In the genomic region with DNA sequence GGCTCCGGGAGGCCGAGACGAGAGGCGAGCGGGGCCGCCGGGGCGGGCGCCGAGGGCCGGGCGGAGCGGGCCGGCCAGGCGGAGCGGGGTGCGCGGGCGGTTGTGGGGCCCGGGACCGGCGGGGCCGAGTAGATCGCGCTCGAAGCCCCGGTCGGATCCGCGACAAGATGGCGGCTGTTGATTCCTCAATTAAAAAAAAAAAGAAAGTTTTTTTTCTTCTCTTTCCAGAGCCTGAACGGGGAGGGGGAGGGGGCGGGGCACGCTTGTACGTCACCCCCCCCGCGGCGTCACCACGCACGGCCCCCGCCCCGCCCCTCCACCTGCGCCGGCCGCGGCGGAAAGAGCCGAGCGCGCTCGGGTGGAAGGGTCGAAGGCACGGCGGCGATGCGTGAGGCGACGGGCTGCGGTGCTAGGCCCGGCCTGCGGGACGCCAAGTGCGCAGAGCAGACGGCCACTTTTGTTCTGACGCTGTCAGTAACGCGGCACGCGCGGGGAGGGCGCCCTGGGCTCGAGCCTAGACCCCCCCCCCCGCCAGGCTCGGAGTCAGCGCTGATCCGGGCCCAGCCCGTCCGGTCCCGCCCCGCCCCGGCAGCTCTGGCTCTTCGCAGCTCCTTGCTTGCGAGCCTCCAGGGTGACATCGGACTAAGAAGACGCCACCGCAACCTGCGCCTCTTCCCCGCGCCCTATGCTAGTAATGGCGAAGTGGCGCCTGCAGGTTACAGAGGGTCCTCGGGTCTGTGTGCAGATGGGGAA, we compare ENCODE assay signal across 8 mouse cellular contexts. TPM values are rescaled to one million over a fixed set of nuclear protein-coding genes. Genes with fewer than 3 reads are reported as not detected.
DNase-seq lines count a peak whose midpoint lies in the region; ATAC-seq lines count a peak whose summit lies in the region.

A gene (minus strand): TSS at position 199 of the 753 bp plus-strand sequence.

- H3K27ac ChIP-seq in hindbrain, embryonic 13.5 days = peak within 1 kb of the TSS; percentile 99

- no peaks in the 10 kb centered on the region for H3K36me3 ChIP-seq in hindbrain, embryonic 13.5 days

- WGBS in hindbrain, embryonic 13.5 days = under 1% methylated on average over 66 of the region's 92 CpGs

- peak; percentile 94 for ATAC-seq in hindbrain, embryonic 13.5 days (ENCODE audit: low FRiP score)

- H3K4me1 ChIP-seq in hindbrain, embryonic 13.5 days (replicated peaks) = peaks cover 31% of the 10 kb centered on the region

- H3K4me2 ChIP-seq in hindbrain, embryonic 13.5 days = peak within 1 kb of the TSS; percentile 87

- peak within 1 kb of the TSS; percentile 89 for H3K9ac ChIP-seq in hindbrain, embryonic 13.5 days

- peak; percentile 97 for DNase-seq in Muller cell, postnatal 12 days (ENCODE audit: inconsistent ontology term)
- DNase-seq in cerebellum, adult 9-11 months = peak; percentile 91
- peak; percentile 82 to 91 for DNase-seq in frontal cortex, postnatal 10 days (ENCODE audit: low spot score in 2 of 2)
- DNase-seq in layer of hippocampus, postnatal 25 days (ENCODE audit: extremely low spot score in 1 of 2, low spot score in 1 of 2) = peak; percentile 93
- peak; percentile 82 for DNase-seq in lung, postnatal 25 days (ENCODE audit: low spot score)
- DNase-seq in retina, embryonic 14.5 days (ENCODE audit: low spot score) = peak; percentile 95
- DNase-seq in thymus, postnatal 4 days = peak; percentile 98

- H3K27me3 ChIP-seq in hindbrain, embryonic 13.5 days = peaks cover 12% of the 10 kb centered on the region; the same call in 1 of the 2 replicates

- no peaks in the 10 kb centered on the region for H3K9me3 ChIP-seq in hindbrain, embryonic 13.5 days

- peak within 1 kb of the TSS; percentile 95 for H3K4me3 ChIP-seq in hindbrain, embryonic 13.5 days

RNA-seq across cellular contexts. Expression of the gene that starts here (rescaled TPM):
- 41.2 and 41.6 TPM in 2 replicates for polyA plus RNA-seq in hindbrain, embryonic 13.5 days (2015; fragmentation: Nextera tagmentation; extraction: Ambion mirVana)
- total RNA-seq in layer of hippocampus, postnatal 25 days (2021) = 10 to 100 TPM; 75.3 to 89.6 TPM

Comparison
In these comparisons a context has a peak if more than half of its experiments do, and no peak if none do; other contexts are left out.
1. Peak in every context shown above with its lines: DNase-seq, ATAC-seq, H3K4me3 ChIP-seq and H3K27ac ChIP-seq.